In genomic region chr17:17624421-17624956, GRCm38 (mm10) we compare ENCODE assay signal across 7 mouse cellular contexts. TPM values are rescaled to one million over a fixed set of nuclear protein-coding genes. Genes with fewer than 3 reads are reported as not detected.
DNase-seq lines count a peak whose midpoint lies in the region; ATAC-seq lines count a peak whose summit lies in the region.

No protein-coding gene starts in this region.

- H3K4me1 ChIP-seq in intestine, embryonic 16.5 days (ENCODE audit: control insufficient read depth, insufficient read depth, low read length), result peaks cover 7% of the 10 kb centered on the region; the same call in 1 of the 2 replicates
- H3K4me1 ChIP-seq in midbrain, embryonic 11.5 days (ENCODE audit: control insufficient read depth, insufficient read depth, low read length), result peaks cover 9% of the 10 kb centered on the region

- peak overlapping the region; percentile 82 for H3K4me2 ChIP-seq in intestine, embryonic 16.5 days (ENCODE audit: low read depth, low read length)
- H3K4me2 ChIP-seq in midbrain, embryonic 11.5 days, result peak overlapping the region; percentile 78

- peak overlapping the region; percentile 80 for H3K9ac ChIP-seq in intestine, embryonic 16.5 days (ENCODE audit: low read depth, low read length)
- H3K9ac ChIP-seq in midbrain, embryonic 11.5 days (ENCODE audit: low read length), result peak overlapping the region; percentile 93

- no peaks in the 10 kb centered on the region for H3K9me3 ChIP-seq in intestine, embryonic 16.5 days (ENCODE audit: control insufficient read depth, low read length)
- H3K9me3 ChIP-seq in midbrain, embryonic 11.5 days (ENCODE audit: control insufficient read depth, low read length), result no peaks in the 10 kb centered on the region

- intact Hi-C loops in left cerebral cortex, postnatal 36 days (cut with DNase I), result loop anchor here (2.0 kb wide), 1 partner anchor 202 kb away; the partner anchor contains the start of gene Spaca6

- DNase-seq in adrenal gland, adult 8-10 months, result peak; percentile 93
- peak; percentile 91 for DNase-seq in embryo, embryonic 9.5 days (ENCODE audit: extremely low spot score)
- peak; percentile 90 to 93 for DNase-seq in gastrocnemius, postnatal 4 days (ENCODE audit: low spot score in 2 of 2)
- peak; percentile 92 to 93 for DNase-seq in left cerebral cortex, postnatal 36 days (ENCODE audit: low spot score in 2 of 2)
- DNase-seq in midbrain, embryonic 11.5 days (ENCODE audit: low spot score, missing footprints), result peak; percentile 98
- peak; percentile 97 for DNase-seq in skeletal muscle tissue, adult 2 months (ENCODE audit: low read depth, low spot score)

- H3K27me3 ChIP-seq in intestine, embryonic 16.5 days (replicated peaks; ENCODE audit: control insufficient read depth, insufficient read depth, low read length), result no peaks in the 10 kb centered on the region
- H3K27me3 ChIP-seq in midbrain, embryonic 11.5 days (ENCODE audit: control insufficient read depth, insufficient read depth, low read length), result no peaks in the 10 kb centered on the region

- peak overlapping the region; percentile 67 for H3K4me3 ChIP-seq in intestine, embryonic 16.5 days (ENCODE audit: low read length)
- peak overlapping the region; percentile 86 for H3K4me3 ChIP-seq in midbrain, embryonic 11.5 days (ENCODE audit: low read depth, low read length)

- peak overlapping the region; percentile 99 for H3K27ac ChIP-seq in intestine, embryonic 16.5 days (ENCODE audit: low read length)
- peak overlapping the region; percentile 100 for H3K27ac ChIP-seq in midbrain, embryonic 11.5 days (ENCODE audit: low read depth, low read length)

- 0% methylated on average over 48 of the region's 51 CpGs for WGBS in intestine, embryonic 16.5 days
- under 1% methylated on average over 51 of the region's 51 CpGs for WGBS in midbrain, embryonic 11.5 days

- peak; percentile 98 for ATAC-seq in intestine, embryonic 16.5 days
- ATAC-seq in midbrain, embryonic 11.5 days (ENCODE audit: low FRiP score), result peak; percentile 97

- no peaks in the 10 kb centered on the region for H3K36me3 ChIP-seq in intestine, embryonic 16.5 days (ENCODE audit: control insufficient read depth, insufficient read depth, low read length)
- H3K36me3 ChIP-seq in midbrain, embryonic 11.5 days (ENCODE audit: control insufficient read depth, insufficient read depth, low read length), result no peaks in the 10 kb centered on the region

RNA-seq across cellular contexts. Expression of gene Lnpep, which starts 0.4 kb away (rescaled TPM):
- total RNA-seq in adrenal gland, adult 8-10 months (2022), result 100 to 1,000 TPM; 113 to 176 (median 144) TPM
- 100 to 1,000 TPM; 103 to 115 TPM for total RNA-seq in gastrocnemius, postnatal 4 days (2021)
- 5.9 and 6.2 TPM in 2 replicates for polyA plus RNA-seq in intestine, embryonic 16.5 days (2015; fragmentation: Nextera tagmentation; extraction: Ambion mirVana)
- total RNA-seq in left cerebral cortex, postnatal 36 days (2021), result 100 to 1,000 TPM; 102 to 103 TPM
- 5.9 and 6.3 TPM in 2 replicates for polyA plus RNA-seq in midbrain, embryonic 11.5 days (2014; fragmentation: Nextera tagmentation; extraction: Ambion mirVana)

Comparison
In these comparisons a context has a peak if more than half of its experiments do, and no peak if none do; other contexts are left out.
1. Peak in every context shown above with its lines: DNase-seq, ATAC-seq, H3K4me3 ChIP-seq and H3K27ac ChIP-seq.